Mouse (Mus musculus) lung, postnatal 0 days (tissue): ENCODE measurements around the gene Ifi35.

Source experiments
- CTCF ChIP-seq: IDR thresholded peaks from 2 replicates; pipeline ENCODE4 v1.5.1; 2016; ENCODE audit warnings: antibody characterized with exemption, mild to moderate bottlenecking
- EP300 ChIP-seq: IDR thresholded peaks from 2 replicates; pipeline ENCODE4 v1.6.1; 2016; ENCODE audit warnings: antibody characterized with exemption, mild to moderate bottlenecking, control low read depth

- peak; percentile 55 for TF ChIP-seq CTCF
- no peak for TF ChIP-seq EP300
These were observed 2.2 kb downstream of the Ifi35 start for GRCm38 (mm10) chr11:101450394-101450793.
